Mouse (Mus musculus): ENCODE data around the gene Tbc1d14.

Tbc1d14 gene

GRCm38 (mm10) chr5:36461231-36461630 lies 131.8 kb downstream of the Tbc1d14 start:
- DNase-seq (ENCODE audit: low read depth): no peak

DNA sequence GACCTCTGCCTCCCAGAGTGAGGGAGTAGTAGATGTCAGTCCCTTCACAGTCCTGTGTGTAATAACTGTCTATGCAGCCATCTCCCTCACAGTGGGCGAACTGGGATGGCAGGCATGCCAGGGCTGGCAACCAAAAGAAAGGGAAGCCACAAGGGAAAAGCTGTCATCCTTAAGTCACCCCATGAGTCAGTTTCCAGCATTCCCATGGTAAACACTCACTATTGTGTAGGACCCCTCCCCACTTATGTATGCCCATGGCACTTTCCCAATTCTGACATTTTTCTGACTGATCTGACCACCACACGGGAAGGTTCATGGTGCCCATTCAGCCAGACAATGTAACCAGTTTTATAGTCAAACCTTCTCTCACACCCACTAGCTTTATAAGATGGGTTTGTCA lies 132.4 kb downstream of the Tbc1d14 start:
- DNase-seq (ENCODE audit: low read depth): no peak

GRCm38 (mm10) chr5:36458926-36459325 lies 134.2 kb downstream of the Tbc1d14 start:
- DNase-seq (ENCODE audit: low read depth): peak; percentile 40

- no peak for DNase-seq (ENCODE audit: low read depth)
These were observed 135.4 kb downstream of the Tbc1d14 start for GRCm38 (mm10) chr5:36457706-36458105.

DNA sequence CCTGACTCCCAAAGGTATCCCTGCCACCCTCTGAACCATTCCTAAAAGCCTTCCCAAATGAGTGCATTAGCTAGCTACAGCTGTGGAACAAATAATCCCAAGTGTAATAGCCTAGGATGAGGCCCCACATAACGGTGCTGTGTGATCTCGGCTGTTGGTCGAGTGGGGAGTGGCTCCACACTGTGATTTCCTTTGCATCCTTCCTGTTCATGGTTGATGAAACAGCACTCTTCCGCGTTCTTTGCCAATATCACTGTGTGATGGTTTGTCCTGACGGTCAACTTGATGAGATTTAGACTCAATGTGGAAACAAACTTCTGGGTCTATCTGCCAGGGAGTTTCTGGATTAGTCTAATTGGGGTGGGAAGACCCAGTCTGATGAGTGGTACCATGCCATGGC lies 140.3 kb downstream of the Tbc1d14 start:
- DNase-seq (ENCODE audit: low read depth): no peak

- no peak for DNase-seq (ENCODE audit: low read depth)
These were observed 141.1 kb downstream of the Tbc1d14 start for GRCm38 (mm10) chr5:36451872-36452389.

DNA sequence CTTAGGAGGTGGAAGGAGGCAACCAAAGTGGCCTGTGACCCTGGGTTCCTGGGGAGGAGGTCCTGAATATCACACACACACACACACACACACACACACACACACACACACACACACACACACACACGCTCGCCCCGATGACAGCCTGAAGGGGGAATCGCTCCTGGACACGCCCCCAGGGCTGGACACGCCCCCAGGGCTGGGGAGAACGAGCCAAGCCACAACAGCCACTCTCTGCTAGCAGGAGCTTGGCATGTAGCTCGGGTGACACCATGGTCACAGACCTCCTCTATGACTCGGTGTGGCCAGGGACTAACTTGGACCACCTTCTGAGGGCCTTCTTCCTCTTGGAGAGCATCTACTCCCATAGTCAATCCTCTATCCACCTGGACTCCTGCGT lies 142.0 kb downstream of the Tbc1d14 start:
- DNase-seq (ENCODE audit: low read depth): no peak

GRCm38 (mm10) chr5:36449710-36450358 lies 143.2 kb downstream of the Tbc1d14 start:
- DNase-seq (ENCODE audit: low read depth): no peak

DNA sequence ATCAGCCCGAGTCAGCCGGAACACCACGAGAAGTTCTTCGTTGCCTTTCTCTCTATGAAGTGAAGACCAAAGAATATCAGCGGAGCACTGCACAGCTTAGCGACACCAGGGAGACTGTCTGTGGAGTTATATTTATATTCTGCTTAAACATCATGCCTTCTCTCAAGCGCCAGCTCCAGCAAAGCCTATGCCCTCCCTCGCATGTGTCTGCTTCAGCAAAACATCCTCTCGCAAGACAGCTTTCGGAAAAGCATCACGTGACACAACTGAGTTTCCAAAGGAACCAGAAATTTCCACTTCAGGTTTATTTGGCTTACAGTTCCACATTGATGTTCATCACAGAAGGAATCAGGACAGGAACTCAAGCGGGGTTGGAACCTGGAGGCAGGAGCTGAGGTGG lies 145.2 kb downstream of the Tbc1d14 start:
- DNase-seq (ENCODE audit: low read depth): no peak

GRCm38 (mm10) chr5:36446166-36446890 lies 146.7 kb downstream of the Tbc1d14 start:
- no peak for DNase-seq (ENCODE audit: low read depth)

GRCm38 (mm10) chr5:36445028-36445427 lies 148.0 kb downstream of the Tbc1d14 start:
- DNase-seq (ENCODE audit: low read depth): no peak

DNA sequence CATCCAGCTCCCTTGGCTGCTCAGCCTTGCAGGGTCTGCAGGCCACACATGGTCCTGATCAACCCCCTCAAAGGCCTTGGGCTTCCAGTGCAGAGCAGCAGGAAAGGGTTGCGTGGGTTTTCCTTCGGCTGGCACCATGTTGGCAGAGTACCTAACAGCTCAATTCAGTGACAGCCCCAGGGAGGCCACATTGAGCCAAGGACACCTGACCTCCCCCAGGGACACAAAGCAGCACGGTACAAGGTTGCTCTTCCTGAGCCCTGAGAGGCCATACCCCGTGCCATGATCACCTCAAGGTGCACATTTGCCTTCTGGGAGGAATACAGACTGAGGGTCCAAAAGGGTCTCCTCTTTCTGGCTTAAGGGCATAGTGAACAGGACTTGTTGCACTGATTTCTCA lies 148.5 kb downstream of the Tbc1d14 start:
- no peak for DNase-seq (ENCODE audit: low read depth)

GRCm38 (mm10) chr5:36440741-36441140 lies 152.3 kb downstream of the Tbc1d14 start:
- no peak for DNase-seq (ENCODE audit: low read depth)

All from c-Kit-positive CD71-negative TER-119-negative erythroid progenitor cells, embryonic 14.5 days (primary cell).